Mouse (Mus musculus): ENCODE data around the gene Tssk2.

Tssk2 gene

DNA sequence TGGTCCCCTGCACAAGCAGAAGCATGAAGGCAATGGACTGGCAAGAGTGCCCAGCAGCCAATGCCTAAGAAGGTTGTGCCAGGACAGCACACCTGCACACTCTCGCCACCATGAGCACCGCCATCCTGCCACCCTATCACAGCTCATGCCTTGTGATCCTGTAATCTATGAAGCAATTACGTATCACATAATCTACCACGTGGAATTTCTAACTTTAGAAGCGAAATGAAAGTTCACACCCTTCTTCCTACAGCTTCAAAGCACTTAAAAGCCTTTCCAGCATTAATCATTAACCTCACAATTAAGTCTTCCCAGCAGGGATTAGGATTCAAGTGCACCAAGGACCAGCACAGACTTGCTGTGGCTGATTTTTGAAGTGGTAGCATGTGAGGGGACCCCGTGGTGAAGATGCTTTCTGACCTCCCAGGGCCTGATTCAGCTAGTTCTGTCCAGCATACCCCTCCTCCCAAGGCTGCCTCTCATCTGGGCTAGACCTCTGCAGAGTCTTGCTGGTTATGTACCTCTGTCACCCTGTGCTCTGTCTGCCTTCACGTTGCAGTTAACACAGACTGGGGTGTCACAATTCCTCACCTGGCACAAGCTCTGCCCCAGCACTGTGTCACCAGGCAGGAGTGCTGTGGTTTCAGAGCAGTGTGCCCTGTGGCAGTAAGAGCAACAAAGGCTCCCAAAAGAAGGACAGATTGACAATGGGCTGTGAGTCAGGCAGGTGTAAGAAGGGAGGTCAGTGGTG is 46.8 kb downstream of the Tssk2 start:
- DNase-seq (ENCODE audit: inconsistent ontology term): no peak

DNA sequence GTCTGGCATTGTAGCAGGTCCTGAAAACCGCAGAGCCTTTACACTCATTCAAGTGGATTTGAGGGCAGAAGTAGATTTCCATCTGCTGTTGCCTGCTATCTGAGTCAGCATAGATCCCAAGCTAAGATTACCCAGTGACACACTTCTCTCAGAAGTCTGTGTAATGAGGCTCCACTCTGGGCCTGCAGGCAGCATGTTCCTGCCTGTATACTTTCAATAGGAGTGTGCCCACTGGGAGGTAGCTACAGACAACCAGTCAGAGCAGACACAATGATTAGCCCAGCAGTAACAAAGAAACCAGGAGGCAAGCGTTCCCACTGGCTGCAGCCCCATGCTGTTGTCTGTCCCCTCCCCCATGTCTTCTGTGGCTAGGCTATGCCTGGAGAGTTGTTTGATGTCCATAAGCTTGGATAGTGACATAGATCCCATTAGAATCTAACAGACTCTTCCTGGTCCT is 51.0 kb downstream of the Tssk2 start:
- DNase-seq (ENCODE audit: inconsistent ontology term): peak; percentile 61

All from Muller cell, postnatal 12 days (primary cell).